Mouse (Mus musculus) T-helper 17 cell (primary cell): ENCODE measurements around the gene Mmp11.

ENCODE experiments used
- in situ Hi-C, 2 experiments: fragments of 300-600 bp; cut with MboI, MseI; formaldehyde crosslinking; loops; 1 replicate in 1 of 2; 2 replicates in 1 of 2; pipeline ENCODE4 v1.15.1; 2025; ENCODE audit warnings: high pct_unique_total_duplicates in 2 of 2

Mmp11 gene

GRCm38 (mm10) chr10:75939481-75940234 is 3.4 kb upstream of the Mmp11 start:
- in situ Hi-C loops, result no loop called here

GRCm38 (mm10) chr10:75937851-75938643 is 1.8 kb upstream of the Mmp11 start:
- in situ Hi-C loops, result no loop called here

GRCm38 (mm10) chr10:75936909-75937667 is 792 bp upstream of the Mmp11 start:
- in situ Hi-C loops, result no loop called here

- in situ Hi-C loops, result no loop called here
Observed at GRCm38 (mm10) chr10:75934991-75935390, 1.3 kb downstream of the Mmp11 start.

GRCm38 (mm10) chr10:75932891-75933290 is 3.4 kb downstream of the Mmp11 start, which contains the start of gene Chchd10:
Chchd10 (plus strand) TSS chr10:75933130.
- in situ Hi-C loops, result no loop called here

- in situ Hi-C loops, result no loop called here
Observed at GRCm38 (mm10) chr10:75932081-75932678, 4.1 kb downstream of the Mmp11 start.

GRCm38 (mm10) chr10:75931311-75931710 is 5.0 kb downstream of the Mmp11 start:
- in situ Hi-C loops, result no loop called here

- in situ Hi-C loops, result no loop called here
Observed at GRCm38 (mm10) chr10:75930304-75930703, 6.0 kb downstream of the Mmp11 start.

- in situ Hi-C loops, result no loop called here
Observed at GRCm38 (mm10) chr10:75926396-75926795, 9.9 kb downstream of the Mmp11 start.

- in situ Hi-C loops, result no loop called here
Observed at GRCm38 (mm10) chr10:75924324-75924723, 12.0 kb downstream of the Mmp11 start.

GRCm38 (mm10) chr10:75921726-75922560 is 14.4 kb downstream of the Mmp11 start:
- in situ Hi-C loops, result no loop called here

- in situ Hi-C loops, result no loop called here
Observed at GRCm38 (mm10) chr10:75921026-75921725, 15.1 kb downstream of the Mmp11 start, which contains the start of gene Smarcb1. Smarcb1 (minus strand) TSS chr10:75921617.

- in situ Hi-C loops, result no loop called here
Observed at GRCm38 (mm10) chr10:75919026-75919425, 17.3 kb downstream of the Mmp11 start.

- in situ Hi-C loops, result no loop called here
Observed at GRCm38 (mm10) chr10:75916840-75917239, 19.5 kb downstream of the Mmp11 start.

- in situ Hi-C loops, result no loop called here
Observed at GRCm38 (mm10) chr10:75915557-75915956, 20.7 kb downstream of the Mmp11 start.

GRCm38 (mm10) chr10:75913013-75913589 is 23.2 kb downstream of the Mmp11 start:
- in situ Hi-C loops, result no loop called here

GRCm38 (mm10) chr10:75910698-75911097 is 25.6 kb downstream of the Mmp11 start:
- in situ Hi-C loops, result no loop called here

GRCm38 (mm10) chr10:75906882-75907281 is 29.4 kb downstream of the Mmp11 start:
- in situ Hi-C loops, result no loop called here

GRCm38 (mm10) chr10:75904391-75904790 is 31.9 kb downstream of the Mmp11 start:
- in situ Hi-C loops, result no loop called here

- in situ Hi-C loops, result no loop called here
Observed at GRCm38 (mm10) chr10:75898846-75899245, 37.5 kb downstream of the Mmp11 start.
